Mouse (Mus musculus): ENCODE measurements around the gene Wdfy2. TPM values are rescaled to one million over a fixed set of nuclear protein-coding genes. Genes with fewer than 3 reads are reported as not detected.
A peak's percentile ranks its signal among the peaks of the same experiment; 100 is the strongest.

Gene Wdfy2
- polyA plus RNA-seq (2012; rRNA removed) = 10.9 and 11.4 TPM in 2 replicates
- polyA plus RNA-seq (2014; fragmentation: Nextera tagmentation; extraction: Ambion mirVana) = 12.8 and 13.8 TPM in 2 replicates

DNA sequence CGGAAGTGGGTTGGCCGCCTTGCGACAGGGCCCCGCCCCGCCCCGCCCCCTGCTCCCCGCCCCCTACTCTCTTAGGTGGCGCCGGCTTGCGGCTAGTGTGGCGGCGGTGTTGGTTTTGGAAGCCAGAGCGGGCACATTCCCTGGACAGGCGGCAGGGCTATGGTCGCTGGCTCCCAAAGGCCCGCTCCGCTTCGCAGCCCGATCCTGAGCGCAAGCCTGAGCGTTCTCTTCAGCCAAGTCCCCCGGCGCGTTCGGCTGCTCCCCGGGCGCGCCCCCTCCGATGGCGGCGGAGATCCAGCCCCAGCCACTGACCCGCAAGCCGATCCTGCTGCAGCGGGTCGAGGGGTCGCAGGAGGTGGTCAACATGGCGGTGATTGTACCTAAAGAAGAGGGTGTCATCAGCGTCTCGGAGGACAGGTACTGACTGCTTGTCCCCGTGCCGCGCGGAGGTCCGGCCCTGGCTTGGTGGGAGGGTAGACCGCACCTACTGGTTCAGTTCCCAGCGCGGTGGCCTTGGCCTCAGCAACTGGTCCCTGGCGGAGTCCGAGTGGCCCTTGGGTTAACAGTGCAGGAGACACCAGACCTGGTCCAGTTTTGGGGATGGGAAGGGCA is at the start of gene Wdfy2:
Gene Wdfy2, plus strand, starts transcription at position 38 of the 612 bp plus-strand sequence.
- peak; percentile 11 for DNase-seq (ENCODE audit: low spot score)
- TF ChIP-seq POLR2A (IDR thresholded peaks at IDR 0.05; ENCODE audit: borderline replicate concordance, extremely low read depth, insufficient read depth, insufficient read length) = 0 out of 2 replicates have a peak, but pooled peaks have one; percentile 54
- peak; percentile 11 for ATAC-seq (ENCODE audit: low FRiP score, low read depth)
- H3K9ac ChIP-seq (ENCODE audit: low read depth, low read length, severe bottlenecking) = peak within 1 kb of the TSS; percentile 71
- H3K36me3 ChIP-seq (ENCODE audit: control insufficient read depth, insufficient read depth, low read length) = no peaks in the 10 kb centered on the region
- H3K4me1 ChIP-seq (ENCODE audit: control insufficient read depth, insufficient read depth, low read length) = peaks cover 17% of the 10 kb centered on the region
- H3K4me3 ChIP-seq (replicated peaks; ENCODE audit: low read length) = peak within 1 kb of the TSS; percentile 90
- no peaks in the 10 kb centered on the region for H3K27me3 ChIP-seq (ENCODE audit: control insufficient read depth, insufficient read depth, low read length)
- no peaks in the 10 kb centered on the region for H3K9me3 ChIP-seq (ENCODE audit: control insufficient read depth, low read length)
- WGBS = under 1% methylated on average over 33 of the region's 49 CpGs
- peak within 1 kb of the TSS; percentile 72 for H3K27ac ChIP-seq (replicated peaks; ENCODE audit: low read depth, low read length)
- peak within 1 kb of the TSS; percentile 65 for H3K4me2 ChIP-seq (replicated peaks; ENCODE audit: low read depth, low read length, severe bottlenecking)

DNA sequence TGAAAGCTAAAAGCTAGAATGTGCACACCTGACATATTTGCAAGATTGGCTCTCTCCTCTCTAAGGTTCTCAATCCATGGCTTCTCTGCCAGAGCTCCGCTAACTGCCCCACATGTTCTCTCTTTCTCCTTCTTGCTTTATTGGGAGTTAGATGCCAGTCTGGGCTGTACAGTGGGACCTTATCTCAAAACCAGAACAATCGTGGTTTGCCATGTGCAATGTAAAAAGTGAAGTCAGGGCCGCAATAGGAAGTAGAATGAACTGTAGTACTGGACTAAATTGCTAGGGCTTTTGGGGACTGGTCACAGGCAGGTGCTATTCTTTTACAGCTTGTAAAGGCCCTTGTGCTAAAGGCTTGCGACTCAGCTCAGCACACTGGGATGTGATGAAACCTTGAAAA is 48.2 kb upstream of the Wdfy2 start:
- ATAC-seq (ENCODE audit: low FRiP score, low read depth) (no peak), DNase-seq (ENCODE audit: low spot score) (no peak)
- Histone ChIP-seq H3K9ac (ENCODE audit: low read depth, low read length, severe bottlenecking) (no peak overlapping the region), H3K27ac (replicated peaks; ENCODE audit: low read depth, low read length) (no peak overlapping the region), H3K4me3 (replicated peaks; ENCODE audit: low read length) (no peak overlapping the region), H3K27me3 (ENCODE audit: control insufficient read depth, insufficient read depth, low read length) (no peaks in the 10 kb centered on the region), H3K9me3 (ENCODE audit: control insufficient read depth, low read length) (no peaks in the 10 kb centered on the region), H3K4me1 (ENCODE audit: control insufficient read depth, insufficient read depth, low read length) (no peaks in the 10 kb centered on the region), H3K4me2 (replicated peaks; ENCODE audit: low read depth, low read length, severe bottlenecking) (no peak overlapping the region), H3K36me3 (ENCODE audit: control insufficient read depth, insufficient read depth, low read length) (no peaks in the 10 kb centered on the region)
- WGBS = 64% methylated on average over 4 of the region's 4 CpGs
- TF ChIP-seq POLR2A (IDR thresholded peaks at IDR 0.05; ENCODE audit: borderline replicate concordance, extremely low read depth, insufficient read depth, insufficient read length) = no peak

DNA sequence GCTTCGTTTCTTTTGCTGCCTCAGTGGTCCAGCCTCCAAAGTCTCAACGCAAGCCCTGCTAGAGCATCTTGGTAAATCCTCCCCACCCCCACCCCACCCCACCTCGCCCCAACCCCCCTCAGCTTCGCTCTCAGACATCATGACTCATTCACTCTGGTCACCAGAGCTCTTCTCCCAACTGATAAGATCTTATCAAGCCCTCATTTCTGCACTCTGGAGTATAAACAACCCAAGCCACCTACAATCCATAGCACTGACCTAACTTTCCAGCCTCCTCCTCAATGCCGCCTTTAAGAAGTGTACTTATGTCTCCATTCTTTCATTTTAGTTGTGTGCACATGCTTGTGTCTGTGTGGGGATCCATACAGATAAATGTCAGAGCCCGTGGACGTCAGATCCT is 41.8 kb upstream of the Wdfy2 start:
- no peak overlapping the region for H3K27ac ChIP-seq (replicated peaks; ENCODE audit: low read depth, low read length)
- no peak for TF ChIP-seq POLR2A (IDR thresholded peaks at IDR 0.05; ENCODE audit: borderline replicate concordance, extremely low read depth, insufficient read depth, insufficient read length)
- no peak overlapping the region for H3K4me3 ChIP-seq (replicated peaks; ENCODE audit: low read length)
- H3K27me3 ChIP-seq (ENCODE audit: control insufficient read depth, insufficient read depth, low read length) = no peaks in the 10 kb centered on the region
- DNase-seq (ENCODE audit: low spot score) (no peak), ATAC-seq (ENCODE audit: low FRiP score, low read depth) (no peak)
- WGBS = 68% methylated on average over 7 of the region's 7 CpGs
- no peak overlapping the region for H3K4me2 ChIP-seq (replicated peaks; ENCODE audit: low read depth, low read length, severe bottlenecking)
- no peaks in the 10 kb centered on the region for H3K4me1 ChIP-seq (ENCODE audit: control insufficient read depth, insufficient read depth, low read length)
- H3K36me3 ChIP-seq (ENCODE audit: control insufficient read depth, insufficient read depth, low read length) = no peaks in the 10 kb centered on the region
- H3K9me3 ChIP-seq (ENCODE audit: control insufficient read depth, low read length) = no peaks in the 10 kb centered on the region
- no peak overlapping the region for H3K9ac ChIP-seq (ENCODE audit: low read depth, low read length, severe bottlenecking)

DNA sequence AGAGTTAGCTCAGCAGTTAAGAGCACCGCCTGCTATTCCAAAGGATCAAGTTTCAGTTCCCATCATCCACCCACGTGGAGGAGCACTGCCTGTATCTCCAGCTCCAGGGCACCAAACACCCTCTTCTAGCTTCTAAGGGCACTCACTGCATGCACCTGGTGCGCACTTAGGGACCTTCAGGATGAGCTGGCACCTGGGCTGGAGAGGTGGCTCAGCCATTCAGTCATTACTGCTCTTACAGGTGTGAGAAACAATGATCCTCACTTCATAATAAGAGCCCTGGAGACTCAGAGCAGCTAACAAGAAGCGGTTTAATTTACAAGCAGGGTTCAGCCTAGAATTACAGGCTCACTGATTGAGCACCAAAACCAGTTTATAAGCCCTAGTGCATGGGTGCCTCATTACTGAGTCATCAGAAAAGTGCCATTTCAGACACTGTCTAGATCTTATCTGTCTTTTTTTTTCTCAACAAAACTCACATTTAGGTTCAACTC is 38.8 kb upstream of the Wdfy2 start:
- H3K27me3 ChIP-seq (ENCODE audit: control insufficient read depth, insufficient read depth, low read length) = no peaks in the 10 kb centered on the region
- no peak overlapping the region for H3K27ac ChIP-seq (replicated peaks; ENCODE audit: low read depth, low read length)
- WGBS = 3% methylated on average over 4 of the region's 4 CpGs
- no peak overlapping the region for H3K9ac ChIP-seq (ENCODE audit: low read depth, low read length, severe bottlenecking)
- H3K4me2 ChIP-seq (replicated peaks; ENCODE audit: low read depth, low read length, severe bottlenecking) = peak overlapping the region; percentile 36; the same call in 1 of the 2 replicates
- no peaks in the 10 kb centered on the region for H3K4me1 ChIP-seq (ENCODE audit: control insufficient read depth, insufficient read depth, low read length)
- peak; percentile 20 for DNase-seq (ENCODE audit: low spot score)
- H3K4me3 ChIP-seq (replicated peaks; ENCODE audit: low read length) = no peak overlapping the region
- no peak for TF ChIP-seq POLR2A (IDR thresholded peaks at IDR 0.05; ENCODE audit: borderline replicate concordance, extremely low read depth, insufficient read depth, insufficient read length)
- ATAC-seq (ENCODE audit: low FRiP score, low read depth) = no peak
- H3K36me3 ChIP-seq (ENCODE audit: control insufficient read depth, insufficient read depth, low read length) = no peaks in the 10 kb centered on the region
- H3K9me3 ChIP-seq (ENCODE audit: control insufficient read depth, low read length) = no peaks in the 10 kb centered on the region

DNA sequence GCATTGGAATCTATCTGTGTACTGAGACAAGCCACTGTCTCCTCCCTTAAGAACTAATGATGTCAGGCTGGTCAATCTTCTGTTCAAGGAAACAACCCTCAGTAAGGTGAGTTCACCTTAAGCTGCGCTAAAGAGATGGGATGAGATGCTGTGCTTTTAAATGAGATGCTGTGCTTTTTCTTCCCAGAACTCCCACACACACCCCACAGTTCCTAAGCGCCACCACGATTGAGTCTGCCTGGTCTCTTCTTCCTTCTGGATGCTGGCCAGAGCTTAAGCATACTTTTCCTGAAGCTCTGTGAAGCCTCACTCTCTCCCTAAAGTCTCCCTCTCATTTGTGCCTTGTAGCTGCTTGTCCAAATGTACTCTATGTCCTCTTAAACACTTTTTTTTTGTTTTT is 36.7 kb upstream of the Wdfy2 start:
- DNase-seq (ENCODE audit: low spot score) (no peak), ATAC-seq (ENCODE audit: low FRiP score, low read depth) (no peak)
- Histone ChIP-seq H3K4me3 (replicated peaks; ENCODE audit: low read length) (no peak overlapping the region), H3K27ac (replicated peaks; ENCODE audit: low read depth, low read length) (no peak overlapping the region), H3K36me3 (ENCODE audit: control insufficient read depth, insufficient read depth, low read length) (no peaks in the 10 kb centered on the region), H3K9ac (ENCODE audit: low read depth, low read length, severe bottlenecking) (no peak overlapping the region), H3K9me3 (ENCODE audit: control insufficient read depth, low read length) (no peaks in the 10 kb centered on the region), H3K4me1 (ENCODE audit: control insufficient read depth, insufficient read depth, low read length) (no peaks in the 10 kb centered on the region), H3K27me3 (ENCODE audit: control insufficient read depth, insufficient read depth, low read length) (no peaks in the 10 kb centered on the region), H3K4me2 (replicated peaks; ENCODE audit: low read depth, low read length, severe bottlenecking) (no peak overlapping the region)
- WGBS = 75% methylated on average over 3 of the region's 3 CpGs
- no peak for TF ChIP-seq POLR2A (IDR thresholded peaks at IDR 0.05; ENCODE audit: borderline replicate concordance, extremely low read depth, insufficient read depth, insufficient read length)

Measured in limb, embryonic 14.5 days (tissue).